Mouse (Mus musculus) embryonic facial prominence, embryonic 10.5 days (tissue): ENCODE data around the gene Mettl7a3. TPM values are rescaled to one million over a fixed set of nuclear protein-coding genes. Genes with fewer than 3 reads are reported as not detected.
"Not testable (repeated sequence)": the region's sequence is repeated elsewhere in the genome, so short reads cannot be mapped to it uniquely, and the experiment has no call there.

ENCODE experiments used
- DNase-seq: peaks from one replicate; pipeline ENCODE4 v3.0.0-alpha.2; 2017; ENCODE audit warnings: low spot score
- H3K27ac ChIP-seq: fragments of 300-500 bp; sonication (generic); replicated peaks from 2 replicates; pipeline ENCODE4 v1.5.1; 2016; ENCODE audit warnings: mild to moderate bottlenecking
- H3K27me3 ChIP-seq: fragments of 300-500 bp; sonication (generic); replicated peaks from 2 replicates; pipeline ENCODE4 v1.6.1; 2016; ENCODE audit warnings: low read depth, mild to moderate bottlenecking; ENCODE audit not compliant: poor library complexity, severe bottlenecking
- H3K36me3 ChIP-seq: fragments of 300-500 bp; sonication (generic); replicated peaks from 2 replicates; pipeline ENCODE4 v1.6.1; 2016; ENCODE audit warnings: mild to moderate bottlenecking, moderate library complexity
- H3K4me1 ChIP-seq: fragments of 300-500 bp; sonication (generic); 2 replicates; pipeline ENCODE4 v1.6.1; 2016
- H3K4me3 ChIP-seq: fragments of 300-500 bp; sonication (generic); 2 replicates; pipeline ENCODE4 v1.5.1; 2016; ENCODE audit warnings: mild to moderate bottlenecking, moderate library complexity
- H3K9me3 ChIP-seq: fragments of 300-500 bp; sonication (generic); 2 replicates; pipeline ENCODE4 v1.6.1; 2016; ENCODE audit warnings: mild to moderate bottlenecking
- WGBS: fragments of 180-500 bp; shearing (Covaris S2); methylation state at CpG from one replicate; pipeline ENCODE4 v1.1.7; 2016; 5-methylcytosine and 5-hydroxymethylcytosine counted together
- polyA plus RNA-seq: library from polyadenylated mRNA; unstranded; fragments of >200 nt; fragmentation: Nextera tagmentation; extraction: Ambion mirVana; gene quantifications from 2 replicates; pipeline ENCODE4 v1.2.1, GENCODE M21; 2016

Mettl7a3 gene
- polyA plus RNA-seq, 1 experiment from 2014 or later = not detected

GRCm38 (mm10) chr15:100377847-100378505 is 43.2 kb downstream of the Mettl7a3 start:
- H3K27me3 ChIP-seq, H3K36me3 ChIP-seq, DNase-seq, H3K9me3 ChIP-seq, H3K27ac ChIP-seq, H3K4me1 ChIP-seq, H3K4me3 ChIP-seq: not testable (repeated sequence)
- WGBS = 39% methylated on average over 4 of the region's 9 CpGs

GRCm38 (mm10) chr15:100379658-100380057 is 44.9 kb downstream of the Mettl7a3 start:
- WGBS = 89% methylated on average over 8 of the region's 8 CpGs
- Histone ChIP-seq H3K36me3 (no peaks in the 10 kb centered on the region), H3K27ac (no peak overlapping the region), H3K4me1 (no peaks in the 10 kb centered on the region), H3K4me3 (no peak overlapping the region), H3K27me3 (no peaks in the 10 kb centered on the region), H3K9me3 (no peaks in the 10 kb centered on the region)
- DNase-seq = no peak

GRCm38 (mm10) chr15:100380104-100380503 is 45.4 kb downstream of the Mettl7a3 start:
- 75% methylated on average over 2 of the region's 2 CpGs for WGBS
- Histone ChIP-seq H3K4me1 (no peaks in the 10 kb centered on the region), H3K27ac (no peak overlapping the region), H3K36me3 (no peaks in the 10 kb centered on the region), H3K9me3 (no peaks in the 10 kb centered on the region), H3K4me3 (no peak overlapping the region), H3K27me3 (no peaks in the 10 kb centered on the region)
- no peak for DNase-seq

- no peaks in the 10 kb centered on the region for H3K27me3 ChIP-seq
- no peak overlapping the region for H3K27ac ChIP-seq
- H3K4me1 ChIP-seq = peaks cover 13% of the 10 kb centered on the region
- no peaks in the 10 kb centered on the region for H3K9me3 ChIP-seq
- no peak overlapping the region for H3K4me3 ChIP-seq
- WGBS = 92% methylated on average over 9 of the region's 9 CpGs
- no peak for DNase-seq
- no peaks in the 10 kb centered on the region for H3K36me3 ChIP-seq
Measured at GRCm38 (mm10) chr15:100385705-100386104, 51.0 kb downstream of the Mettl7a3 start.

- Histone ChIP-seq H3K27me3 (no peaks in the 10 kb centered on the region), H3K9me3 (no peaks in the 10 kb centered on the region), H3K36me3 (peaks cover 4% of the 10 kb centered on the region), H3K4me1 (peaks cover 13% of the 10 kb centered on the region), H3K27ac (no peak overlapping the region), H3K4me3 (no peak overlapping the region)
- no peak for DNase-seq
- WGBS = 95% methylated on average over 17 of the region's 17 CpGs
Measured at GRCm38 (mm10) chr15:100387544-100388223, 53.0 kb downstream of the Mettl7a3 start.

GRCm38 (mm10) chr15:100388224-100388835 is 53.6 kb downstream of the Mettl7a3 start:
- WGBS = 90% methylated on average over 16 of the region's 16 CpGs
- H3K4me3 ChIP-seq = no peak overlapping the region
- DNase-seq = no peak
- H3K4me1 ChIP-seq = peaks cover 13% of the 10 kb centered on the region
- H3K9me3 ChIP-seq = no peaks in the 10 kb centered on the region
- peaks cover 11% of the 10 kb centered on the region for H3K36me3 ChIP-seq
- H3K27ac ChIP-seq = no peak overlapping the region; the same call in 1 of the 2 replicates
- H3K27me3 ChIP-seq = no peaks in the 10 kb centered on the region

- H3K27ac ChIP-seq = peak overlapping the region; percentile 44; the same call in 1 of the 2 replicates
- H3K27me3 ChIP-seq = no peaks in the 10 kb centered on the region
- WGBS = 66% methylated on average over 9 of the region's 9 CpGs
- H3K4me1 ChIP-seq = peaks cover 13% of the 10 kb centered on the region
- no peak for DNase-seq
- H3K36me3 ChIP-seq = peaks cover 16% of the 10 kb centered on the region
- no peak overlapping the region for H3K4me3 ChIP-seq
- no peaks in the 10 kb centered on the region for H3K9me3 ChIP-seq
Measured at GRCm38 (mm10) chr15:100388886-100389285, 54.2 kb downstream of the Mettl7a3 start.

Other genes starting within 250 kb of the Mettl7a3 start
- gene Atf1, start 107.1 kb upstream of the Mettl7a3 start, polyA plus RNA-seq = 36.8 and 42.2 TPM in 2 replicates
- not detected in 2 replicates for gene Tmprss12, start 54.1 kb upstream of the Mettl7a3 start, polyA plus RNA-seq
- gene Mettl7a1, start 30.8 kb upstream of the Mettl7a3 start, polyA plus RNA-seq = 3.3 and 4.6 TPM in 2 replicates
- not detected in 2 replicates for gene Methig1, start 18.2 kb downstream of the Mettl7a3 start, polyA plus RNA-seq
- not detected in 2 replicates for gene Mettl7a2, start 18.3 kb downstream of the Mettl7a3 start, polyA plus RNA-seq
- not detected in 2 replicates for gene Higd1c, start 29.6 kb downstream of the Mettl7a3 start, polyA plus RNA-seq
- 0.05 TPM in 1 of 2 replicates, not detected in the other for gene Gm5475, start 87.2 kb downstream of the Mettl7a3 start, polyA plus RNA-seq
- gene Slc11a2, start 90.1 kb downstream of the Mettl7a3 start, polyA plus RNA-seq = 25.0 and 28.3 TPM in 2 replicates
- gene Letmd1, start 134.1 kb downstream of the Mettl7a3 start, polyA plus RNA-seq = 36.5 and 38.6 TPM in 2 replicates
- 24.2 and 25.4 TPM in 2 replicates for gene Csrnp2, start 160.6 kb downstream of the Mettl7a3 start, polyA plus RNA-seq
- gene Tfcp2, start 217.1 kb downstream of the Mettl7a3 start, polyA plus RNA-seq = 36.9 and 38.2 TPM in 2 replicates